Comparison of ENCODE assay signal across 23 mouse cellular contexts in genomic region chr7:111977871-111978270, GRCm38 (mm10). TPM values are rescaled to one million over a fixed set of nuclear protein-coding genes. Genes with fewer than 3 reads are reported as not detected.
DNase-seq lines count a peak whose midpoint lies in the region; ATAC-seq and TF ChIP-seq lines count a peak whose summit lies in the region.
"Had no signal": no experiment of that assay in that cellular context is flagged by ENCODE, and none has a peak within 500 bp of the region (broad histone marks: within the 10 kb centered on the region; RNA-seq: fewer than 3 reads in every experiment).

No protein-coding gene starts in this region.

- TF ChIP-seq POLR2A in embryonic fibroblast, embryonic 13.5 days (IDR thresholded peaks at IDR 0.05; ENCODE audit: low read depth, low read length), result no peak
- TF ChIP-seq POLR2A in myocyte (IDR thresholded peaks at IDR 0.05; ENCODE audit: insufficient read length, low read depth), result no peak

- ATAC-seq in monocyte, adult 5-6 weeks (replicated peaks; ENCODE audit: insufficient number of reproducible peaks, low FRiP score, low TSS enrichment, poor library complexity, severe bottlenecking), result no peak
- ATAC-seq: activated CD4-positive, CD25-positive, alpha-beta regulatory T cell, adult 4 months; CD4-positive, CD25-positive, alpha-beta regulatory T cell, adult 4 months; Patski had no signal

- H3ac ChIP-seq in myocyte (ENCODE audit: control insufficient read depth, insufficient read length), result no peak overlapping the region

- H3K79me2 ChIP-seq in myocyte (ENCODE audit: control insufficient read depth, insufficient read depth), result no peaks in the 10 kb centered on the region

- H3K4me2 ChIP-seq in myocyte (ENCODE audit: low read depth), result peak overlapping the region; percentile 31

- DNase-seq in 3T3-L1 (ENCODE audit: low read depth, low spot score), result peak; percentile 65
- peak; percentile 53 for DNase-seq in NIH3T3 (ENCODE audit: low read depth)
- DNase-seq in layer of hippocampus, adult 9-11 months, result no peak
- DNase-seq in right cerebral cortex, postnatal 14 days, result no peak
- DNase-seq in cerebellum, adult 11 months, result no peak
- DNase-seq: adrenal gland, adult 2 months; adrenal gland, adult 8-10 months; adrenal gland, postnatal 10 days; adrenal gland, postnatal 14 days; adrenal gland, postnatal 25 days; adrenal gland, postnatal 36 days; B cell, adult 2 months; cerebellum, adult 11-12 months; cerebellum, adult 18-20 months; cerebellum, adult 2 months; cerebellum, adult 8-10 months had no signal

- peak overlapping the region; percentile 84 for H3K27ac ChIP-seq in embryonic fibroblast, embryonic 13.5 days (ENCODE audit: insufficient read depth, low read length)

- no peak for TF ChIP-seq CTCF in embryonic fibroblast, embryonic 13.5 days (IDR thresholded peaks at IDR 0.05; ENCODE audit: borderline replicate concordance, insufficient read depth, low read length)

- no peaks in the 10 kb centered on the region for H3K36me3 ChIP-seq in myocyte (ENCODE audit: control insufficient read depth, insufficient read depth)
- H3K36me3 ChIP-seq: G1E had no signal

- H3K4me1 ChIP-seq in embryonic fibroblast, embryonic 13.5 days (ENCODE audit: control insufficient read depth, insufficient read depth, low read length), result peaks cover 23% of the 10 kb centered on the region

- no peak overlapping the region for H3K4me3 ChIP-seq in embryonic fibroblast, embryonic 13.5 days (ENCODE audit: insufficient read depth, low read length)
- H3K4me3 ChIP-seq in myocyte, result no peak overlapping the region

- no peaks in the 10 kb centered on the region for H3K27me3 ChIP-seq in myocyte (ENCODE audit: control insufficient read depth, insufficient read depth, insufficient read length)
- H3K27me3 ChIP-seq: Patski had no signal

TF ChIP-seq in myocyte, 11 proteins besides CTCF, POLR2A, EP300 and RAD21:
- no peak for TF ChIP-seq E2F4 (IDR thresholded peaks at IDR 0.05; ENCODE audit: insufficient read depth)
- no peak for TF ChIP-seq SRF (IDR thresholded peaks at IDR 0.05; ENCODE audit: control insufficient read depth, insufficient read length, low read depth)
- no peak for TF ChIP-seq MAX (IDR thresholded peaks at IDR 0.05; ENCODE audit: low read depth)
- no peak for TF ChIP-seq TCF12 (IDR thresholded peaks at IDR 0.05; ENCODE audit: insufficient read depth, poor library complexity, severe bottlenecking)
TF ChIP-seq in myocyte: peak in this region for 0.

RNA-seq across cellular contexts. Expression of gene Usp47, which starts 45.4 kb away (rescaled TPM):
- 123 and 130 TPM in 2 replicates for polyA plus RNA-seq in embryonic fibroblast, embryonic 13.5 days (2011; ENCODE audit: insufficient read length, low read depth, missing spikeins)
- 28.7 TPM for polyA plus RNA-seq in myocyte (2012; fragmentation: generic; extraction: Trizol)
- total RNA-seq in monocyte, adult 5-6 weeks (2017), result 128 to 156 TPM (median 131 TPM) in 3 replicates

Comparison
In these comparisons a context has a peak if more than half of its experiments do, and no peak if none do; other contexts are left out.
1. DNase-seq: peak in 3T3-L1 (single experiment) and NIH3T3 (single experiment); none in layer of hippocampus, adult 9-11 months (single experiment), right cerebral cortex, postnatal 14 days (single experiment) and cerebellum, adult 11 months (single experiment).